Mouse (Mus musculus): ENCODE data around the gene Dnah17.

GRCm38 (mm10) chr11:118075035-118075522, 55.4 kb downstream of the Dnah17 start:
- TF ChIP-seq CHD2 (IDR thresholded peaks at IDR 0.05; ENCODE audit: low read depth, low read length) (no peak), HCFC1 (IDR thresholded peaks at IDR 0.05; ENCODE audit: borderline replicate concordance, insufficient read depth, low read length) (no peak), MAFK (IDR thresholded peaks at IDR 0.05; ENCODE audit: insufficient read depth, low read depth, low read length) (no peak), ZC3H11A (IDR thresholded peaks at IDR 0.05; ENCODE audit: borderline replicate concordance, low read depth, low read length) (no peak), ZNF384 (IDR thresholded peaks at IDR 0.05; ENCODE audit: low read depth, low read length) (no peak)

Measured in ES-E14 (cell line).